Mouse (Mus musculus) kidney, postnatal 0 days (tissue): ENCODE measurements around the gene Sgsm2. TPM values are rescaled to one million over a fixed set of nuclear protein-coding genes. Genes with fewer than 3 reads are reported as not detected.
A peak's percentile ranks its signal among the peaks of the same experiment; 100 is the strongest.

Experiments used
- ATAC-seq: fragments of 200-750 bp; cut with Nextera tagmentation; replicated peaks from 2 replicates; pipeline ENCODE4 v1.8.0; 2017; ENCODE audit warnings: low read depth, moderate number of reproducible peaks, moderate TSS enrichment, moderate library complexity; ENCODE audit not compliant: low FRiP score
- DNase-seq: peaks from one replicate; pipeline ENCODE4 v3.0.0-alpha.2; 2016; ENCODE audit warnings: low spot score
- H3K27ac ChIP-seq: fragments of 300-500 bp; sonication (generic); 2 replicates; pipeline ENCODE4 v1.5.1; 2014; ENCODE audit warnings: mild to moderate bottlenecking
- H3K27me3 ChIP-seq: fragments of 300-500 bp; sonication (generic); 2 replicates; pipeline ENCODE4 v1.6.1; 2014; ENCODE audit warnings: low read length, mixed read lengths; ENCODE audit not compliant: insufficient read depth
- H3K36me3 ChIP-seq: fragments of 300-500 bp; sonication (generic); 2 replicates; pipeline ENCODE4 v1.6.1; 2014; ENCODE audit warnings: low read length, mixed read lengths; ENCODE audit not compliant: insufficient read depth
- H3K4me1 ChIP-seq: fragments of 300-500 bp; sonication (generic); replicated peaks from 2 replicates; pipeline ENCODE4 v1.6.1; 2014; ENCODE audit warnings: antibody characterized with exemption, low read length, mixed read lengths; ENCODE audit not compliant: insufficient read depth
- H3K4me2 ChIP-seq: fragments of 300-500 bp; sonication (generic); 2 replicates; pipeline ENCODE4 v1.6.1; 2014; ENCODE audit warnings: mild to moderate bottlenecking, low read length, moderate library complexity, mixed read lengths
- H3K4me3 ChIP-seq: fragments of 300-500 bp; sonication (generic); replicated peaks from 2 replicates; pipeline ENCODE4 v1.5.1; 2014; ENCODE audit warnings: low read depth, low read length
- H3K9ac ChIP-seq: fragments of 300-500 bp; sonication (generic); 2 replicates; pipeline ENCODE4 v1.6.1; 2014; ENCODE audit warnings: low read depth, low read length
- H3K9me3 ChIP-seq: fragments of 300-500 bp; sonication (generic); replicated peaks from 2 replicates; pipeline ENCODE4 v1.6.1; 2016; ENCODE audit warnings: low read length, inconsistent platforms, mixed read lengths
- CTCF ChIP-seq: IDR thresholded peaks from 2 replicates; pipeline ENCODE4 v1.5.1; 2016; ENCODE audit warnings: antibody characterized with exemption, low read depth, mild to moderate bottlenecking, moderate library complexity
- WGBS: fragments of 180-500 bp; shearing (Covaris S2); extraction: QIAGEN DNeasy Blood & Tissue Kit; methylation state at CpG from one replicate; pipeline ENCODE4 v1.1.7; 2014; 5-methylcytosine and 5-hydroxymethylcytosine counted together
- polyA plus RNA-seq: library from polyadenylated mRNA; unstranded; fragments of >200 nt; fragmentation: Nextera tagmentation; extraction: Ambion mirVana; gene quantifications from 2 replicates; pipeline ENCODE4 v1.2.1, GENCODE M21; 2015

Gene Sgsm2
- polyA plus RNA-seq, 1 experiment from 2014 or later, result 4.9 TPM

DNA sequence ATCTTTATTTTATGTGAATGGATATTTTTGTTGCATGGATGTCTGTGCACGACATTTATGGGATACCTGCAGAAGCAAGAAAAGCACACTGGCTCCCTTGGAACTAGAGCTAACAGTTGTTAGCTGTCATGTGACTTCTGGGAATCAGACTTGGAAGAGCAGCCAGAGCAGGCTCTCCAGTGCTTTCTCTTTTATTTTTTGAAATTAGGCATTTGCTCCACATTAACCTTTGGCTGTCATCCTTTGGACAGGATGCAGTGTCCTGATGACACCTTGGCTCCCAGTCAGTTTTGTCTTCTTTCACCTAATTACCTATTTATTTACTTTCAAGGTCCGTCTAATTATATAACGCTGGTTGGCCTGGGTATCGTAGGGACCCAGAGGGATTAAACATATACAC lies 2.2 kb downstream of the Sgsm2 start:
- no peaks in the 10 kb centered on the region for H3K9me3 ChIP-seq
- peaks cover 4% of the 10 kb centered on the region; the same call in 1 of the 2 replicates for H3K4me1 ChIP-seq
- no peak overlapping the region for H3K27ac ChIP-seq
- 0 out of 2 replicates have a peak, but pooled peaks cover 2% of the 10 kb centered on the region for H3K36me3 ChIP-seq
- no peak overlapping the region for H3K4me3 ChIP-seq
- no peaks in the 10 kb centered on the region for H3K27me3 ChIP-seq
- no peak for ATAC-seq
- TF ChIP-seq CTCF, result no peak
- DNase-seq, result no peak
- 82% methylated on average over 4 of the region's 4 CpGs for WGBS
- H3K4me2 ChIP-seq, result no peak overlapping the region
- H3K9ac ChIP-seq, result no peak overlapping the region

DNA sequence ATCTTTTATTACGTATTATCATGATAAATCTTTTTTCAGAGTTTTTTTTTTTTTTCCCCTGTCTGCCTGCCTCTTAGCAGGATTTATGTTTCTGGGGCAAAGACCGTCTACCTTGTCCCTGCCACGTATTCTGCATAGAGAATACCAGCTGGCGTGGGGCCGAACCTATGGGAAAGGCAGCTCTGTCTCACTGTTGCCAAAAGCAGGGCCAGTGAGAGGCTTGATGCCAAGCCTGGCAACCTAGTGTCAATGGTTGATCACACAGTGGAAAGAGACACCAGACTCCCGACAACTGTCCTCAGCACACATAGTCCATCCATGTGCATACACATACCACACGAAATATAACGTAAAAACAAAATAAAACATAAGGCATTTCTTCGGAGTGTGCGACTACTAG lies 13.8 kb downstream of the Sgsm2 start:
- Histone ChIP-seq H3K27ac (no peak overlapping the region), H3K9ac (no peak overlapping the region), H3K4me2 (no peak overlapping the region), H3K4me1 (no peaks in the 10 kb centered on the region), H3K4me3 (no peak overlapping the region), H3K27me3 (no peaks in the 10 kb centered on the region), H3K9me3 (no peaks in the 10 kb centered on the region), H3K36me3 (no peaks in the 10 kb centered on the region)
- WGBS, result 91% methylated on average over 10 of the region's 10 CpGs
- no peak for DNase-seq
- TF ChIP-seq CTCF, result no peak
- no peak for ATAC-seq

DNA sequence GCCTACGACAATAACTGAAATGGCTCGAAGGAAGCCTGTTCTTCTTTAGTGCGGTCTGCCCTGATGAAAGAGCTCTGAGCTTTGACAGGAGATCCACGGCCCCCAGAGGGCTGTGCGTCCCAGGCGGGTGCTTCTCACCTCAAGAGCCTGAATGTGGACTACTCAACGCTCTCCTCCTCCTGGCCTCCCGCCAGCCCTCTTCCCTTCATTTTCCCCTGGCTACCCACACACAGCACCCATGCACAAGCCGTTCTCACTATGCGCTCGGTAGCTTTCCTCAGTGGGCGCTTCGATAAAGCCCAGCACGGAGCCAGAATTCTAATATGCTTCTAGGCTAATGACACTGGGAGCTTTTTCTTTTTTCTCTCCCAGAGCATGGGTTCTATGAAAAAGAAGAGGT lies 14.9 kb downstream of the Sgsm2 start:
- Histone ChIP-seq H3K9me3 (no peaks in the 10 kb centered on the region), H3K4me2 (no peak overlapping the region), H3K36me3 (no peaks in the 10 kb centered on the region), H3K27ac (no peak overlapping the region), H3K4me1 (peaks cover under 1% of the 10 kb centered on the region; the same call in 1 of the 2 replicates), H3K27me3 (no peaks in the 10 kb centered on the region), H3K4me3 (no peak overlapping the region), H3K9ac (no peak overlapping the region)
- ATAC-seq (no peak), DNase-seq (no peak)
- TF ChIP-seq CTCF, result no peak
- 72% methylated on average over 14 of the region's 14 CpGs for WGBS

DNA sequence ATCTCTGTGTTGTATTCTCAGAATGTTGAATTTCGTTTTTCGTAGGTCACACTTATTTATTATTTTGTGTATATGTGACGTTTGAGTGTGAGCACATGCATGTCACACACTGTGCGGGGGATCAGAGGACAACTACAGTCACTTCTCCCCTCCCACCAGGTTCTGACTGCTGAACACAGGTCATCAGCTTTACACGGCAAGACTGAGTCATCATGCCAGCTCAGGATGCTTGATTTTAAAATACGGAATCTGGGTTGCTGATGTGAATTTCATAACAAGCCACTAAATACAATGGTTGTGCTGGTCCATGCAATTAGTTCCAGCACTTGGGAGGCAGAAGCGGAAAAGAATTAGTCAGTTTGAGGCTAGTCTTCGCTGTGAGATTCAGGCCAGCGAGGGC lies 15.9 kb downstream of the Sgsm2 start:
- Histone ChIP-seq H3K4me3 (no peak overlapping the region), H3K9me3 (no peaks in the 10 kb centered on the region), H3K4me2 (no peak overlapping the region), H3K9ac (no peak overlapping the region), H3K4me1 (peaks cover 5% of the 10 kb centered on the region; the same call in 1 of the 2 replicates), H3K27ac (no peak overlapping the region), H3K36me3 (no peaks in the 10 kb centered on the region), H3K27me3 (no peaks in the 10 kb centered on the region)
- 84% methylated on average over 9 of the region's 9 CpGs for WGBS
- TF ChIP-seq CTCF, result no peak
- ATAC-seq (no peak), DNase-seq (no peak)

DNA sequence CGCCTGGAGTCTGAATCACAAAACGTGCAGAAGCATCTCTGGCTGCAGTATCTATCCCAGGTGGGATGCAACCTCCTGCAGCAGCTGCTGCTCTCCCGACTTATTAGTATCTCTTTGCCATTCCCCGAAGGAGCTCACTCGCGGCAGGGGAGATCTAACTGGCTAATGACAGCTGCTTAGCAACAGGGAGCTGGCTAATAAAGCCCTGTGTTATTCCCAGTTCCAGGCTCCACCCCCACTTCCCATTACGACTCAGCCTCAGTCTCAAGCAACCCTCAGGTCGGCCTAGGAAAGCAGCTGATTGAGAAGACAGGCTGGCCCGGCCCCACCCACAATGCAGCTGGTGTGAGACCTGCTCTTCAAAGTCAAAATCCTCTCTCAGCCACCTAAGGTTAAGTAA lies 20.1 kb downstream of the Sgsm2 start:
- 6% methylated on average over 9 of the region's 9 CpGs for WGBS
- Histone ChIP-seq H3K4me2 (peak overlapping the region; percentile 23; the same call in 1 of the 2 replicates), H3K27ac (no peak overlapping the region), H3K36me3 (no peaks in the 10 kb centered on the region), H3K4me1 (peaks cover 5% of the 10 kb centered on the region; the same call in 1 of the 2 replicates), H3K4me3 (no peak overlapping the region), H3K9ac (no peak overlapping the region), H3K27me3 (no peaks in the 10 kb centered on the region), H3K9me3 (no peaks in the 10 kb centered on the region)
- DNase-seq (peak; percentile 72), ATAC-seq (peak; percentile 69)
- no peak for TF ChIP-seq CTCF

DNA sequence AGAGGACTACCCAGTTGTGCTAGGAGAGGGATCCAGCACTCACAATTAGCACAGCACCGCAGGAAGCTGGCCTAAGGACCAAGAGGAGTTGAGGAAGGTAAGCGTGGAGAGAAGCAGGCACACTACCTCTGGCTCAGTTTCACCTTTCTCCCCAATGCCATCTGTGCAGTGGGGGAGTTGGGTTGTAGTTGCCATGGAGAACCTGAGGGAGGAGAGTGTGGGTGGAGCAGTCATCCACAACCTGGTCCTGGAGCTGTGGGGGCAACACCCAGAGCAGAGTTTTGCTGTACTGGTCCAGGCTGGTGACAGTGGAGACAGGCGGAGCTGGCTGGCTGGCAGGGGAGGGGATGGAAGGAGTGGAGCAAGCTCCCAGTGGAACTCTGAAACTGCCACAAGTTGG lies 22.2 kb downstream of the Sgsm2 start:
- peak; percentile 49 for DNase-seq
- Histone ChIP-seq H3K9ac (no peak overlapping the region), H3K27ac (no peak overlapping the region), H3K4me3 (no peak overlapping the region), H3K4me1 (peaks cover 5% of the 10 kb centered on the region; the same call in 1 of the 2 replicates), H3K27me3 (no peaks in the 10 kb centered on the region), H3K36me3 (no peaks in the 10 kb centered on the region), H3K9me3 (no peaks in the 10 kb centered on the region), H3K4me2 (no peak overlapping the region)
- no peak for ATAC-seq
- TF ChIP-seq CTCF, result no peak
- 44% methylated on average over 3 of the region's 3 CpGs for WGBS
